Mouse (Mus musculus) kidney, postnatal 0 days (tissue): Measurements from ENCODE around the gene Eif2ak3. TPM values are rescaled to one million over a fixed set of nuclear protein-coding genes. Genes with fewer than 3 reads are reported as not detected.

Experiments
- ATAC-seq: fragments of 200-750 bp; cut with Nextera tagmentation; replicated peaks from 2 replicates; pipeline ENCODE4 v1.8.0; 2017; ENCODE audit warnings: low read depth, moderate number of reproducible peaks, moderate TSS enrichment, moderate library complexity; ENCODE audit not compliant: low FRiP score
- DNase-seq: peaks from one replicate; pipeline ENCODE4 v3.0.0-alpha.2; 2016; ENCODE audit warnings: low spot score
- H3K27ac ChIP-seq: fragments of 300-500 bp; sonication (generic); 2 replicates; pipeline ENCODE4 v1.5.1; 2014; ENCODE audit warnings: mild to moderate bottlenecking
- H3K27me3 ChIP-seq: fragments of 300-500 bp; sonication (generic); 2 replicates; pipeline ENCODE4 v1.6.1; 2014; ENCODE audit warnings: low read length, mixed read lengths; ENCODE audit not compliant: insufficient read depth
- H3K36me3 ChIP-seq: fragments of 300-500 bp; sonication (generic); 2 replicates; pipeline ENCODE4 v1.6.1; 2014; ENCODE audit warnings: low read length, mixed read lengths; ENCODE audit not compliant: insufficient read depth
- H3K4me1 ChIP-seq: fragments of 300-500 bp; sonication (generic); replicated peaks from 2 replicates; pipeline ENCODE4 v1.6.1; 2014; ENCODE audit warnings: antibody characterized with exemption, low read length, mixed read lengths; ENCODE audit not compliant: insufficient read depth
- H3K4me2 ChIP-seq: fragments of 300-500 bp; sonication (generic); 2 replicates; pipeline ENCODE4 v1.6.1; 2014; ENCODE audit warnings: mild to moderate bottlenecking, low read length, moderate library complexity, mixed read lengths
- H3K4me3 ChIP-seq: fragments of 300-500 bp; sonication (generic); replicated peaks from 2 replicates; pipeline ENCODE4 v1.5.1; 2014; ENCODE audit warnings: low read depth, low read length
- H3K9ac ChIP-seq: fragments of 300-500 bp; sonication (generic); 2 replicates; pipeline ENCODE4 v1.6.1; 2014; ENCODE audit warnings: low read depth, low read length
- H3K9me3 ChIP-seq: fragments of 300-500 bp; sonication (generic); replicated peaks from 2 replicates; pipeline ENCODE4 v1.6.1; 2016; ENCODE audit warnings: low read length, inconsistent platforms, mixed read lengths
- CTCF ChIP-seq: IDR thresholded peaks from 2 replicates; pipeline ENCODE4 v1.5.1; 2016; ENCODE audit warnings: antibody characterized with exemption, low read depth, mild to moderate bottlenecking, moderate library complexity
- WGBS: fragments of 180-500 bp; shearing (Covaris S2); extraction: QIAGEN DNeasy Blood & Tissue Kit; methylation state at CpG from one replicate; pipeline ENCODE4 v1.1.7; 2014; 5-methylcytosine and 5-hydroxymethylcytosine counted together
- polyA plus RNA-seq: library from polyadenylated mRNA; unstranded; fragments of >200 nt; fragmentation: Nextera tagmentation; extraction: Ambion mirVana; gene quantifications from 2 replicates; pipeline ENCODE4 v1.2.1, GENCODE M21; 2015

The Eif2ak3 gene
- polyA plus RNA-seq, 1 experiment from 2014 or later: 12.5 TPM

DNA sequence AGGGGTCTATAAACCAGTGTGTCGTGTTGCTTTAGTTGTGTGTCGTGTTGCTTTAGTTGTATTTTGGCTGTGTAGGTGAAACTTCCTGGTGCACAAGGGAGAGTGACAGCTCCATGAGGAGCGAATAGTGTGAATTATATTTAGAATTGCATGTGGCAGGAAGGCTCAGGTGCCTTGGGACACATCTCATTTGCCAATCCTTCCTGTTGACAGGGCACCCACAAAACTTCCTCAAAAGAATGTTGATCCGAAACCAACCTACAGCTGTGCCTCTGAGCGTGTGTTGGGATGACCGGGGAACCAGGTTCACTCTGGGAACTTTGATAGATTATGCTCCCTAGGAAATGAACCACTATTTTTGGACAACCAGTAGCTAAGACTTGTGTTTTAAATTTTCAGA, 20.0 kb downstream of the Eif2ak3 start:
- H3K4me1 ChIP-seq: no peaks in the 10 kb centered on the region
- no peak overlapping the region for H3K4me2 ChIP-seq
- H3K4me3 ChIP-seq: no peak overlapping the region
- no peak overlapping the region for H3K27ac ChIP-seq
- no peak overlapping the region for H3K9ac ChIP-seq
- TF ChIP-seq CTCF: no peak
- 0 out of 2 replicates have a peak, but pooled peaks cover 4% of the 10 kb centered on the region for H3K36me3 ChIP-seq
- H3K27me3 ChIP-seq: no peaks in the 10 kb centered on the region
- DNase-seq: no peak
- 88% methylated on average over 6 of the region's 6 CpGs for WGBS
- no peaks in the 10 kb centered on the region for H3K9me3 ChIP-seq
- ATAC-seq: no peak

- Histone ChIP-seq H3K27me3 (no peaks in the 10 kb centered on the region), H3K4me1 (no peaks in the 10 kb centered on the region), H3K36me3 (no peaks in the 10 kb centered on the region), H3K4me2 (no peak overlapping the region), H3K27ac (no peak overlapping the region), H3K9ac (no peak overlapping the region), H3K9me3 (no peaks in the 10 kb centered on the region), H3K4me3 (no peak overlapping the region)
- no peak for TF ChIP-seq CTCF
- ATAC-seq: no peak
- 59% methylated on average over 5 of the region's 5 CpGs for WGBS
- no peak for DNase-seq
Measured at GRCm38 (mm10) chr6:70866761-70867160, 22.4 kb downstream of the Eif2ak3 start.

GRCm38 (mm10) chr6:70867297-70867696, 23.0 kb downstream of the Eif2ak3 start:
- DNase-seq (no peak), ATAC-seq (no peak)
- H3K9ac ChIP-seq: no peak overlapping the region
- H3K4me1 ChIP-seq: no peaks in the 10 kb centered on the region
- H3K27me3 ChIP-seq: no peaks in the 10 kb centered on the region
- no peak for TF ChIP-seq CTCF
- WGBS: 95% methylated on average over 9 of the region's 9 CpGs
- no peak overlapping the region for H3K4me3 ChIP-seq
- H3K9me3 ChIP-seq: no peaks in the 10 kb centered on the region
- no peak overlapping the region for H3K27ac ChIP-seq
- no peaks in the 10 kb centered on the region for H3K36me3 ChIP-seq
- H3K4me2 ChIP-seq: no peak overlapping the region

- DNase-seq (no peak), ATAC-seq (no peak)
- no peaks in the 10 kb centered on the region for H3K27me3 ChIP-seq
- no peak overlapping the region for H3K4me3 ChIP-seq
- 63% methylated on average over 14 of the region's 14 CpGs for WGBS
- no peaks in the 10 kb centered on the region for H3K9me3 ChIP-seq
- no peak for TF ChIP-seq CTCF
- no peak overlapping the region for H3K27ac ChIP-seq
- no peaks in the 10 kb centered on the region for H3K36me3 ChIP-seq
- no peaks in the 10 kb centered on the region for H3K4me1 ChIP-seq
- H3K4me2 ChIP-seq: no peak overlapping the region
- H3K9ac ChIP-seq: no peak overlapping the region
Measured at GRCm38 (mm10) chr6:70871511-70871980, 27.2 kb downstream of the Eif2ak3 start.

DNA sequence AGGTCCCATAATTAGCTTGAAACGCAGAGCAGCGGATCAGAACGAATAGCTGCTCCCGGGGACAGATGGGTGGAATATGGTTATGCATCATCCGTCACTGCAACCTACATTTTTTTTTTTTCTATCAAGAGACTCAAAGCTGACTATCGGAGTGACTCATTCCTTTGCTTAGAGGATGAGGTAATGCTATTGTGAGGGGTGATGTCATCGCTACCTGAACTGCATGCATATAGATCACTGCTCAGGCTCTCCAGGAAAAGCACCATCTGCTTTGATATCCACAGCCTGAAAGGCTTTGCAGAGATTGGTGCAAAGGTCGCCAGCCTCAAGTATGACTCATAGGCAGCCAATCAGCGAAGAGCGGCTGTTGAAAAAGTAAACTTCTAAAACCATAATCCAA, 27.8 kb downstream of the Eif2ak3 start:
- H3K4me3 ChIP-seq: no peak overlapping the region
- DNase-seq: peak; percentile 24
- no peak overlapping the region for H3K4me2 ChIP-seq
- no peak overlapping the region for H3K9ac ChIP-seq
- H3K4me1 ChIP-seq: no peaks in the 10 kb centered on the region
- H3K36me3 ChIP-seq: no peaks in the 10 kb centered on the region
- ATAC-seq: peak; percentile 61; the same call in 1 of the 2 replicates
- H3K9me3 ChIP-seq: no peaks in the 10 kb centered on the region
- 58% methylated on average over 10 of the region's 10 CpGs for WGBS
- no peaks in the 10 kb centered on the region for H3K27me3 ChIP-seq
- no peak overlapping the region for H3K27ac ChIP-seq
- no peak for TF ChIP-seq CTCF

DNA sequence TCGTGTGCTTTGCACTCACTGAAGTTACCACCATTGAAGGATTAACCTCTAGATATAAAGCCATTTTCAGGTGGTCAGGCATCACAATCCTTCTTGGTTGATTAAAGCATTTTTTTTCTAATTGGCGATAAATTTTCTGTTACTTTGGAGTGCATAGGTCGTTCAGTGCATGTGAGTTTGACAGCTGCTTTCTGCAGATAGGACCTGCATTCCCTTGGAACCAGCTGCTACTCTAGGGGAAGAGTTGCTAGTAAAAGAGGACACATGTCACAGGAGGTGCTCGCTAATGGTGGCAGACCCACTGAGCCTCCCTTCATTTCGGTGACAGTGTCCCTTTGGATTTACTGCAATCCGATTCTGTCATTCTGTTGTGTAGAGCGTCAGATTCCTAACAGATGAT, 28.3 kb downstream of the Eif2ak3 start:
- Histone ChIP-seq H3K27me3 (no peaks in the 10 kb centered on the region), H3K9me3 (no peaks in the 10 kb centered on the region), H3K36me3 (no peaks in the 10 kb centered on the region), H3K4me1 (no peaks in the 10 kb centered on the region), H3K4me3 (no peak overlapping the region), H3K9ac (no peak overlapping the region), H3K27ac (no peak overlapping the region), H3K4me2 (no peak overlapping the region)
- ATAC-seq (no peak), DNase-seq (no peak)
- WGBS: 78% methylated on average over 7 of the region's 7 CpGs
- no peak for TF ChIP-seq CTCF

DNA sequence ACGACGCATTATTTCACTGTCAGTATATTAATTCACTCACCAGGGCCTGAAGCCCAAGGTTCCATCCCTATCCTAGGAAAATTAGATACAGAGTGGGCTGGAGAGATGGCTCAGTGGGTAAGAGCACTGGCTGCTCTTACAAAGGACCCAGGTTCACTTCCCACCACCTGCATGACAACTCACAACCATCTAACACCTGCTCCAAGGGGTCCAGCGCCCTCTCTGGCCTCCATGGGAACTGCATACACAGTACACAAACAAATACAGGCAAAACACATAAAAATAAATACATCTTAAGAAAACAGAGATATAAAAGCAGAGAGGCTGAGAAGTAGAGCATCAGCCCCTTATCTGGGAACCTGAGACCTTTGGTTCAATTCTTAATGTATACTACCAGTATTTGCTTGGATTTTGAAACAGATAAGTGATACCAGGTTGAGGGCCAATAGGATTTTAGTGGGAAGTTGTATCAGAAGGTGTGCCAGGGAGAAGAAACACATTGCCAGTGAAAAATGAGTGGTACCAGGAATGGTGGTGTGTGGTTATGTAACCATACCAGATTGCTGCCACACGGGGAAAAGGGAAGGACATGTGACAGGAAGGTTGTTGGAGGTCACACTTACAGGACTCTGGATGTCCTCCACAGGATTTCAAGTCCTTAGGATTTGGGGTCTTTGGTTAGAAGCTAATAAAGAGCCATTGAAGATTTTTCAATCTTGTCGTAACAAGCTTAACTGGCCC, 29.9 kb downstream of the Eif2ak3 start:
- H3K36me3 ChIP-seq: 0 out of 2 replicates have a peak, but pooled peaks cover 5% of the 10 kb centered on the region
- no peaks in the 10 kb centered on the region for H3K27me3 ChIP-seq
- H3K9ac ChIP-seq: no peak overlapping the region
- peak; percentile 37; the same call in 1 of the 2 replicates for TF ChIP-seq CTCF
- H3K4me2 ChIP-seq: no peak overlapping the region
- H3K4me1 ChIP-seq: no peaks in the 10 kb centered on the region
- DNase-seq: no peak
- ATAC-seq: no peak
- H3K4me3 ChIP-seq: no peak overlapping the region
- 74% methylated on average over 5 of the region's 5 CpGs for WGBS
- no peaks in the 10 kb centered on the region for H3K9me3 ChIP-seq
- H3K27ac ChIP-seq: no peak overlapping the region
